Mouse (Mus musculus) layer of hippocampus, postnatal 14 days (tissue): Measurements from ENCODE around the gene Htr1b. TPM values are rescaled to one million over a fixed set of nuclear protein-coding genes. Genes with fewer than 3 reads are reported as not detected.

ENCODE experiments used
- DNase-seq, 2 experiments: peaks; one replicate each; pipeline ENCODE4 v3.0.0; 2021 to 2022; ENCODE audit warnings: low spot score in 2 of 2, mixed read lengths in 1 of 2
- long read RNA-seq, 2 experiments: library from polyadenylated mRNA; stranded (forward); transcript quantifications; one replicate each; pipeline ENCODE4 v2.0.0; 2021
- total RNA-seq, 2 experiments: library from RNA; stranded (reverse); gene quantifications; 2 replicates each; pipeline ENCODE4 v1.2.3; 2021

Htr1b gene
- total RNA-seq: 10 to 100 TPM; 10.1 to 10.2 TPM
- long read RNA-seq, experiment 1, partial matches to known transcripts: 0 of 2 reads
- long read RNA-seq, experiment 1, other reads (novel, unspliced or antisense): 2 of 2 reads
- long read RNA-seq, experiment 2, full-length matches to known transcripts: 1 of 3 reads
- long read RNA-seq, experiment 2, partial matches to known transcripts: 0 of 3 reads
- long read RNA-seq, experiment 2, other reads (novel, unspliced or antisense): 2 of 3 reads

GRCm38 (mm10) chr9:81633437-81633973, at the start of gene Htr1b:
TSS of gene Htr1b (minus strand) at chr9:81633828.
- DNase-seq: peak in 1 of 2 experiments; percentile 45

GRCm38 (mm10) chr9:81676716-81677115, 43.1 kb upstream of the Htr1b start:
- no peak for DNase-seq

- no peak for DNase-seq
Measured at GRCm38 (mm10) chr9:81637486-81637885, 3.9 kb upstream of the Htr1b start.

GRCm38 (mm10) chr9:81635109-81635508, 1.5 kb upstream of the Htr1b start:
- no peak for DNase-seq

GRCm38 (mm10) chr9:81634163-81634562, 535 bp upstream of the Htr1b start:
- no peak for DNase-seq

- DNase-seq: peak in 1 of 2 experiments; percentile 29
Measured at GRCm38 (mm10) chr9:81632736-81633436, 742 bp downstream of the Htr1b start.

- DNase-seq: no peak
Measured at GRCm38 (mm10) chr9:81632191-81632735, 1.4 kb downstream of the Htr1b start.

GRCm38 (mm10) chr9:81631581-81632091, 2.0 kb downstream of the Htr1b start:
- peak in 1 of 2 experiments; percentile 32 for DNase-seq

- peak; percentile 78 to 79 for DNase-seq
Measured at GRCm38 (mm10) chr9:81626899-81627606, 6.6 kb downstream of the Htr1b start.

GRCm38 (mm10) chr9:81625898-81626297, 7.7 kb downstream of the Htr1b start:
- DNase-seq: no peak

- DNase-seq: no peak
Measured at GRCm38 (mm10) chr9:81622873-81623272, 10.8 kb downstream of the Htr1b start.

- no peak for DNase-seq
Measured at GRCm38 (mm10) chr9:81611022-81611421, 22.6 kb downstream of the Htr1b start.

Other genes starting within 250 kb of the Htr1b start
- 1 to 10 TPM in 1 of 2 experiments, under 1 TPM in 1; 0.83 to 1.1 TPM for gene Mei4, start 229.8 kb upstream of the Htr1b start, total RNA-seq